Mouse (Mus musculus): ENCODE results near the gene Cntnap1.
"Not testable (repeated sequence)": the region's sequence is repeated elsewhere in the genome, so short reads cannot be mapped to it uniquely, and the experiment has no call there.

Cntnap1 gene

DNA sequence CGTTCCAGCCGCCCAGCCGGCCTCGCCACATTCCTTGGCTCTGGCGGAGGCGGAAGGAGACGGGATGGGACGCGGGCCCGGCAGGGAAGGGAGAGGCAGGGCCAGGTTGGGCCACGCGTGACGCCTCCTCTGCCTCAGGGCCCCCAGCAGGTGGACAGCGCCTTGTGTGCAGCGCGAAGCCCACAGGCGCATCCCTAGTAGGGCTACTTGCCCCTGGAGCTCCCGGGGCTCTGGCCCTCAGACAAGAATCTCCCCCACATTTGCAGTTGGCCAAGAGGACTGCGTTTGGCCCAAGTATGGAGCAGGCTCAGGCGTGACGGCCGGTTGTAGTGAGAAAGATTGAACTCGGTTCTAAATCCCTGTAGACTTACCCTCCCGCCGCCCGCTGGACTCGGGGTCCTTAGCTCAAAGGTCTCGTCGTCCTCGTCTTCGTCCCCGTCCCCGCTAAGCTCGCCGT lies at the start of gene Cntnap1:
Cntnap1 (plus strand) TSS at position 170 of the 457 bp plus-strand sequence.
- DNase-seq (ENCODE audit: low read depth) = no peak

DNA sequence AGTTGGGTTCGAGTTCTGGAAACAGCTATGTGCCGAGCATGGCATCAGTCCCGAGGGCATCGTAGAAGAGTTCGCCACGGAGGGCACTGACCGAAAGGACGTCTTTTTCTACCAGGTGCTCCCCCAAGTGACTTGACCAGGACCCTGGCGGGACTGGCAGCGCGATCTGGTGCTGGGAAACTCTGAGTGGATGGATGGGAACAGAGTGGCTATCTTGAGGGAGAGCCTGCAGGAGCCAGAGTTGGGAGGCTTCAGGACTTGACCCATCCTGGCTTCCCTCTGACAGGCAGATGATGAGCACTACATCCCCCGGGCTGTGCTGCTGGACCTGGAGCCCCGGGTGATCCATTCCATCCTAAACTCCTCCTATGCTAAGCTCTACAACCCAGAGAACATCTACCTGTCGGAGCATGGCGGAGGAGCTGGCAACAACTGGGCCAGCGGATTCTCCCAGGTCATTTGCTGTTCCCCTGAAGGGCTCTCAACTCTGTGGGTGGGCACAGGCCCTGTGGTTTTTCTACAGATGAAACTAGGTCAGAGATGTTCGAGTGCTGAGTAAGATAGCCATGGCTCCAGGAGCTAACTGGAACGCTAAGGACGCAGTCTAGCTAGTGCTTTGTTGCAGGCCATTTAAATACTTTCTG lies 49.7 kb upstream of the Cntnap1 start:
- DNase-seq (ENCODE audit: low read depth) = no peak

GRCm38 (mm10) chr11:101124494-101124893 lies 45.8 kb upstream of the Cntnap1 start:
- DNase-seq (ENCODE audit: low read depth) = not testable (repeated sequence)

DNA sequence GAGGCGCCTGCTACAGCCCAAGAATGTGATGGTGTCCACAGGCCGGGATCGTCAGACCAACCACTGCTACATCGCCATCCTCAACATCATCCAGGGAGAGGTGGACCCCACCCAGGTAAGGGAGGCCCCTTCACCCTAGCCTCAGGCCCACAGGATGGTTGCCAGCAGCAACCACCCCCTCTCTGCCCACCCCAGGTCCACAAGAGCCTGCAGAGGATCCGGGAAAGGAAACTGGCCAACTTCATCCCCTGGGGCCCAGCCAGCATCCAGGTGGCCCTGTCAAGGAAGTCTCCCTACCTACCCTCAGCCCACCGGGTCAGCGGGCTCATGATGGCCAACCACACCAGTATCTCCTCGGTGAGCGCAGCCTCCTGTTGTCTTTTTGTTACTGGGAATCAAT lies 45.3 kb upstream of the Cntnap1 start:
- DNase-seq (ENCODE audit: low read depth) = not testable (repeated sequence)

DNA sequence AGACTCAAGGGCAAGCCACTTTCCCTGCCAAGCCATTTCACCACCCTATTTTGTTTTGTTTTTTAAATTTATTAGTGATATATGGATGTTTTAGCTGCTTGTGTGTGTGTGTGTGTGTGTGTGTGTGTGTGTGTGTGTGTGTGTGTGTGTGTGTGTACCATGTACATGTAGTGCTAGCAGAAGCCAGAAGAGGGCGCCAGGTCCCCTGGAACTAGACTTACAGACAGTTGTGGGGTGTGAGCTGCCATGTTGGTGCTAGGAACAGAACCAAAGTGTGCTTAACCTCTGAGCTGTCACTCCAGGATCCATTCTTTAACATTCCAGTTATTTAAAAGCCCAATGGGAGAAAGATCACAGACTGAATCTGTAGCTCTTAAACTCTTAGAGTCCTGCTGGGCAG lies 43.2 kb upstream of the Cntnap1 start:
- no peak for DNase-seq (ENCODE audit: low read depth)

GRCm38 (mm10) chr11:101128996-101129577 lies 41.2 kb upstream of the Cntnap1 start:
- no peak for DNase-seq (ENCODE audit: low read depth)

DNA sequence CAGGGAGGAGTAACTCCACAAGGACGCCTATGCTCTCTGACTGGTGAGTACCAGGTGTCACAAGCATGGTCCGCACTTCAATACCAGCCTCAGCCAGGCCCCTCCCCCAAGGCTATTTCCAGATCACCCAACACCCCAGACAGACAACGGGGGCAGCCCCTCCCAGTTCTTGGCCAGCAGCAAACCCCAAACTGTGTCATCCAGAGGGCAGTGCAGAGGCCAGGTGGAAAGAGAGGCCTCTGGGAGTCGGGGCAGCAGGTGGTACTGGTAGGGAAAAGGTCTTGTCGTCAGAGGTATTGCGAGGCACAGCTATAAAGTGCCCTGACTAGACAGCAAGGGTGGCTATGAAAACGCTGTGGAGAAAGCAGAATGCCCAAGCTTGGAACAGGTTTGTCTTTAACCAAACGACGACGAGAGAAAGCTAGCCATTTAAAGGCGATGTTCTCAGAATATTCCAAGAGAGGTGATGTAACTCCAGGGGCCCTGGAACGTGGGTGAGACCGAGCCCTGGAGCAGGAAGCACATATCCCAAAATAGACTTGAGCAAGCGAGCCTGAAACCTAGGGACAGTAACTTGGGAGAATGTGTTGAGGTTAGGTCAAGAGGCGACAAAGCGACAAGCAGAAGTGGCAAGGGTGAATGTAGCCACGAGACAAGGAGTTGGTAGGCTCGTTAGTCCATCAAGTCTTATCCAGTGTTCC lies 40.1 kb upstream of the Cntnap1 start:
- DNase-seq (ENCODE audit: low read depth) = no peak

DNA sequence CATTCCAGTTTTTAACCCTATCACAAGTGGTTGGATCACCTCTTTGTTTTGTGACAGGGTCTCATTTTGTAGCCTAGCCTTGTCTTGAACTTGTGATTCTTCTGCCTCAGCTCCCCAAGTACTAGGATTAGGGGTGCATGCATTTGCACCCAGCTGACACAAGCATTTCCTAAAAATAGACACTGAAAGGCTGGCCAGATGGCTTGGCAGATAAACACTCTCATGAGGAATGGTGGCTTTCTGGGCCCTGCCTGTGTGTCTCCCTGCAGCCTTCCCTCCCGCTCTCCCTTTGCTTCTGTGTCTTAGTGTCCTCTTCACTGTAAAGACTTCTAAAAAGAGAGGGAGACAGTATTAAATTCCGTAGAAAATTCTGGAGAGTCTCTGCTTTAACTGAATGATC lies 39.1 kb upstream of the Cntnap1 start:
- peak; percentile 44 for DNase-seq (ENCODE audit: low read depth)

GRCm38 (mm10) chr11:101131701-101132100 lies 38.6 kb upstream of the Cntnap1 start:
- DNase-seq (ENCODE audit: low read depth) = peak; percentile 40

GRCm38 (mm10) chr11:101133037-101133436 lies 37.3 kb upstream of the Cntnap1 start:
- DNase-seq (ENCODE audit: low read depth) = no peak

GRCm38 (mm10) chr11:101134217-101134865 lies 36.0 kb upstream of the Cntnap1 start:
- no peak for DNase-seq (ENCODE audit: low read depth)

DNA sequence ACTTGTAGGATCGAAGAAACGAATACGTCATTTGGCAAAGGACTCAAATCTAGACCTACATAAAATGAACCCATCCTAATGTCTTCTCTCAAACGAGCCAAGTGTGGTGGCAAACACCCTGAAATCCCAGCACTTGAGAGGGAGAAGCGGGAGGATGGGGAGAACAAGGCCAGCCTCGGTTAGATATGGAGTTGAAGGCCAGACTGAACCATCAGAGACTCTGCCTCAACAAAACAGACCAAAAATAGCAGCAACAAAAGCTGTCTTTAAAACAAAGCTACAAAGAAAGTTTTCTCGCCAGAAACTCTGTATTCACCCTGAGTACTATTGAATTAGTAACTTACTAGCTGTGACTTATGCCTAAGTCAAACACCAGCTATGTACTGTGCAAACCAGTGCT lies 33.3 kb upstream of the Cntnap1 start:
- DNase-seq (ENCODE audit: low read depth) = no peak

GRCm38 (mm10) chr11:101138536-101139181 lies 31.7 kb upstream of the Cntnap1 start:
- DNase-seq (ENCODE audit: low read depth) = no peak

DNA sequence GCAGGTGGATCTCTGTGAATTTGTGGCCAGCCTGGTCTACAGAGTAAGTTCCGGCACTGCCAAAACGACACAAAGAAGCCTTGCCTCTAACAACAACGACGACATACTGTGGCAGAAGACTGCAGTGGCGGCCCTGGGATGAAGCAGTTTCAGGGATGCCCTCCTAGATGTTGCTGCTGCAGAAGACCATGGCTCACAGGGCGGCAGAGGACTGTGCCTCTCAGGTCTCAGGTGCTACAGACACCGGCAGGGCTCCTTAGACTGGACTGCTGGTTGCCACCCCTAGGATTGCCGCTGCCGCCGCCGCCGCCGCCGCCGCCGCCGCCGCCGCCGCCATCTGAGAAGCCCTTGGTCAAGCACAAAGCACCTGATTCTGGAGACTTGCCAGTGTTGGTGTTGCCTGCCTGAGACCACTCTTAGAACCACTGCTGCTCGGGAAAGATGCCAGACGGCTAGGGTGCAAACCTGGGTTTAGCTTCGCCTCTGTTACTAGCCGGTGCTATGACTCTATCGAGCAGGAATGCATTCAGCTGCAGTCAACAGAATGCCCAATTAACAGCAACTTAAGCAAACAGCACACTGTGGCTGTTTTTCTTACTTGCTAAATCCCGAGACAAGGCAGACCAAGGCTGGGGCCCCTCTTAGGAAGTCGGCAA lies 30.0 kb upstream of the Cntnap1 start:
- no peak for DNase-seq (ENCODE audit: low read depth)

DNA sequence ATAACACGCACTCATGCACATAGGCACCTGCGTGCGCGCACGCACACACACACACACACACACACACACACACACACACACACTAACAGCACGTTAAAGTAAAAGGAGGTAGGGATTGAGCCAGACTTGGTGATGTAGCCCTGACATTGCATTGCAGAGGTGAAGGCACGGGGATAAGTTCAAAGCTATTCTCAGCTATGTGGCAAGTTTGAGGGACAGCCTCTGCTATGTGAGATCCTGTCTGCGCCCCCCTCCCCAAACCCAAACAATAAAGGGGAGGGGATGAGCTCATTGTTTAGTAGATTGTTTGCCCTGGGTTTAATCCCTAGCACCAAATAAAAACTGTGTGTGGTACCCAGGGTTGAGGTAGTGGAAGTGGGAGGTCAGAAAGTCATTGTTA lies 29.2 kb upstream of the Cntnap1 start:
- DNase-seq (ENCODE audit: low read depth) = no peak

GRCm38 (mm10) chr11:101142215-101142967 lies 27.9 kb upstream of the Cntnap1 start:
- no peak for DNase-seq (ENCODE audit: low read depth)

DNA sequence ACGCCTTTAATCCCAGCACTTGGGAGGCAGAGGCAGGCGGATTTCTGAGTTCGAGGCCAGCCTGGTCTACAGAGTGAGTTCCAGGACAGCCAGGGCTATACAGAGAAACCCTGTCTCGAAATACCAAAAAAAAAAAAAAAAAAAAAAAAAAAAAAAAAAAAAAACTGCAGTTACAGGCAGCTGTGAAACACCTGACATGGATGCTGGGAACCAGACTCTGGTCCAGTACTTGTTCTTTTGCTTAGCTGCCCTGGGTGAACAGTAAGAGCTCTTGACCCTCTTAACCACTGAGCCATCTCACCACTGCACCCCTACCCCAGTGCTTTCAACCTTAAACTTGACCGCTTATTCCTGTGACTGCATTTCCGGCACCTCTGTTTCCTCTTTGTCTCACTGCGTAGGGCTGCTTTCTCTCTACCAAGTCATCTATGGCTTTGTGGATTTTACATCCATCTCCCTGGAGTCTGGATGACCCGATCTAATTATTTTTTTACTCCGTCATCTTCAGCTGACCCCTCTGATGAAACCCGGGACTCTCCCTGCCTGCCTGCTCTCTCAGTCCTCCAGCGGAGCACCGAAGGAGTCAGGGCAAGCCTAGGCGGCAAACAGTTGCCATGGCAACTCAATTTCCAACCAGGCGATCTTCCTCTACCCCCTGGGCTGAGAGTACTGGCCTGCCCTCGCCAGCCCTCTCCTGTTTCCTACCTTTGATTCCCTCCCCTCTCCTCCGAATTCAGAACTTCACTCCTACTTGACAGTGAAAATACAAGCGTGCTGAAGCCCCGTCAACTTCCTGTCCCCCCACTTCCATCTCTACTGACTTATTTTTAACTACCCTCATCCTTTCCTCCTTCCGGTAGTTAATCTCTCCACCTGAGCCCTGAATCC lies 26.7 kb upstream of the Cntnap1 start:
- DNase-seq (ENCODE audit: low read depth) = no peak

DNA sequence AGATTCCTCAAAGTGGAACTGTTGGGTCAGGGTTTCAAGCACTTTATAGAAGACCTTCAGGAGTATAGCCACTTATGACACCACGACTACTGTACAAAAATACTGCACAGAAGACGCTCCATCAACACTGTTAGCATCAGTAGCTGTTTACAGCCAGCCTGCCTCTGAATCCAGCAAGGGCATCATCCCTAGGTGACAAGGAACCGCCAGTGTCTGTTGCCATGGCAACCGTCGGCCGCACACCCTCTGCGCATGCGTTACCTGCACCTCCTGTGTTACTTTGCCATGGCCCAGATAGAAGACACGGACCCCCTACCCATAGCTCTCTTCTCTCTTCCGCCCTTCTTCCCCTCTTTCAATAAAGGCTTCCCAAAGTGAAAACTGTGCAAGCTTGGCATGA lies 23.9 kb upstream of the Cntnap1 start:
- DNase-seq (ENCODE audit: low read depth) = no peak

DNA sequence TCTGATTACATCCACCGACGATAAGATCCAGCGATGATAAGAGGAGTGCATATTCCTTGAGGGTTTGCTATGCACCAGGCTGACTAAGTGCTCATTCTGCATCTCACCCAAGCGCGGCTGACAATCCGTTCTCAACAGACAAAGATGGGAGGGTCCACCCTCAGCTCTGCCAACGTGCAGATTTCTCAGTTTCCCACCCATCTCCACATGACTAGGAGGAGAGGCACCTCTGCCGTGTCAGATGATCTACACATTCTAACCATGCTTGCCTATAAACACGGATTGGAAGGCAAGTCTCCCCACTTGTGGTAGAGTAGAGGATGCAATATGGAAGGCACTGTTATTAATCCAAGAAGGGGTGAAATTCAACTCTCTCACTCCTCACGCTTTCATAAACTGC lies 21.6 kb upstream of the Cntnap1 start:
- DNase-seq (ENCODE audit: low read depth) = no peak
